Mouse (Mus musculus): ENCODE data around the gene Wnt6. TPM values are rescaled to one million over a fixed set of nuclear protein-coding genes. Genes with fewer than 3 reads are reported as not detected.

Wnt6 gene
- 2.6 and 8.3 TPM in 2 replicates for polyA plus RNA-seq (2012; rRNA removed)

GRCm38 (mm10) chr1:74771845-74771930 lies at the start of gene Wnt6:
Wnt6 (plus strand) TSS chr1:74771892.

GRCm38 (mm10) chr1:74748643-74749271 lies 22.9 kb upstream of the Wnt6 start, which contains the start of gene Prkag3:
Prkag3 (minus strand) TSS chr1:74749221.

GRCm38 (mm10) chr1:74791249-74791648 lies 19.6 kb downstream of the Wnt6 start, which contains the start of gene Wnt10a:
Wnt10a (plus strand) TSS chr1:74791516.

Other genes with a start within 250 kb of the Wnt6 start
- gene Plcd4, start 229.0 kb upstream of the Wnt6 start, polyA plus RNA-seq (2012; rRNA removed) = 2.6 and 3.4 TPM in 2 replicates
- 11.9 and 12.6 TPM in 2 replicates for gene Usp37, start 227.6 kb upstream of the Wnt6 start, polyA plus RNA-seq (2012; rRNA removed)
- gene Zfp142, start 183.6 kb upstream of the Wnt6 start, polyA plus RNA-seq (2012; rRNA removed) = 21.8 and 22.3 TPM in 2 replicates
- gene Bcs1l, start 183.6 kb upstream of the Wnt6 start, polyA plus RNA-seq (2012; rRNA removed) = 27.5 and 28.9 TPM in 2 replicates
- gene Rnf25, start 170.5 kb upstream of the Wnt6 start, polyA plus RNA-seq (2012; rRNA removed) = 148 and 159 TPM in 2 replicates
- gene Stk36, start 170.4 kb upstream of the Wnt6 start, polyA plus RNA-seq (2012; rRNA removed) = 23.1 TPM in 2 replicates
- gene Ttll4, start 110.1 kb upstream of the Wnt6 start, polyA plus RNA-seq (2012; rRNA removed) = 33.3 and 38.8 TPM in 2 replicates
- 2.5 and 4.0 TPM in 2 replicates for gene Cyp27a1, start 58.3 kb upstream of the Wnt6 start, polyA plus RNA-seq (2012; rRNA removed)
- 0.07 and 0.98 TPM in 2 replicates for gene Prkag3, start 22.7 kb upstream of the Wnt6 start, polyA plus RNA-seq (2012; rRNA removed)
- gene Wnt10a, start 19.6 kb downstream of the Wnt6 start, polyA plus RNA-seq (2012; rRNA removed) = 0.34 and 1.1 TPM in 2 replicates
- 44.6 and 54.5 TPM in 2 replicates for gene Cdk5r2, start 83.0 kb downstream of the Wnt6 start, polyA plus RNA-seq (2012; rRNA removed)
- gene Fev, start 113.5 kb downstream of the Wnt6 start, polyA plus RNA-seq (2012; rRNA removed) = 0.58 and 1.6 TPM in 2 replicates
- 0.39 and 1.1 TPM in 2 replicates for gene Cryba2, start 121.3 kb downstream of the Wnt6 start, polyA plus RNA-seq (2012; rRNA removed)
- gene Cfap65, start 163.7 kb downstream of the Wnt6 start, polyA plus RNA-seq (2012; rRNA removed) = 3.0 and 3.1 TPM in 2 replicates
- 0.60 and 3.4 TPM in 2 replicates for gene Ihh, start 179.8 kb downstream of the Wnt6 start, polyA plus RNA-seq (2012; rRNA removed)